Mouse (Mus musculus) stomach, embryonic 16.5 days (tissue): ENCODE measurements around the gene Etfa. TPM values are rescaled to one million over a fixed set of nuclear protein-coding genes. Genes with fewer than 3 reads are reported as not detected.

ENCODE experiments used
- ATAC-seq: fragments of 200-750 bp; cut with Nextera tagmentation; 2 replicates; pipeline ENCODE4 v1.8.0; 2017; ENCODE audit warnings: moderate number of reproducible peaks, moderate TSS enrichment; ENCODE audit not compliant: insufficient read depth, low FRiP score
- H3K27ac ChIP-seq: fragments of 300-500 bp; sonication (generic); 2 replicates; pipeline ENCODE4 v1.5.1; 2014; ENCODE audit warnings: low read length
- H3K27me3 ChIP-seq: fragments of 300-500 bp; sonication (generic); 2 replicates; pipeline ENCODE4 v1.6.1; 2014; ENCODE audit warnings: low read length, control low read depth, mixed read lengths; ENCODE audit not compliant: control insufficient read depth, insufficient read depth
- H3K36me3 ChIP-seq: fragments of 300-500 bp; sonication (generic); 2 replicates; pipeline ENCODE4 v1.6.1; 2014; ENCODE audit warnings: low read length; ENCODE audit not compliant: control insufficient read depth, insufficient read depth
- H3K4me1 ChIP-seq: fragments of 300-500 bp; sonication (generic); 2 replicates; pipeline ENCODE4 v1.6.1; 2014; ENCODE audit warnings: low read length, control low read depth, mixed read lengths; ENCODE audit not compliant: control insufficient read depth, insufficient read depth
- H3K4me2 ChIP-seq: fragments of 300-500 bp; sonication (generic); 2 replicates; pipeline ENCODE4 v1.6.1; 2014; ENCODE audit warnings: low read depth, low read length, mixed read lengths
- H3K4me3 ChIP-seq: fragments of 300-500 bp; sonication (generic); replicated peaks from 2 replicates; pipeline ENCODE4 v1.5.1; 2014; ENCODE audit warnings: mild to moderate bottlenecking, low read length
- H3K9ac ChIP-seq: fragments of 300-500 bp; sonication (generic); 2 replicates; pipeline ENCODE4 v1.6.1; 2014; ENCODE audit warnings: low read length
- H3K9me3 ChIP-seq: fragments of 300-500 bp; sonication (generic); replicated peaks from 2 replicates; pipeline ENCODE4 v1.6.1; 2016; ENCODE audit warnings: low read length, control low read depth; ENCODE audit not compliant: control insufficient read depth
- WGBS: fragments of 180-500 bp; shearing (Covaris S2); extraction: QIAGEN DNeasy Blood & Tissue Kit; methylation state at CpG from one replicate; pipeline ENCODE4 v1.1.7; 2014; 5-methylcytosine and 5-hydroxymethylcytosine counted together
- polyA plus RNA-seq: library from polyadenylated mRNA; unstranded; fragments of >200 nt; fragmentation: Nextera tagmentation; extraction: Ambion mirVana; gene quantifications from 2 replicates; pipeline ENCODE4 v1.2.1, GENCODE M21; 2015

Etfa gene
- 247 and 265 TPM in 2 replicates for polyA plus RNA-seq

GRCm38 (mm10) chr9:55512027-55512543 lies at the start of gene Etfa:
Gene Etfa, minus strand, starts transcription at chr9:55512243.
- Histone ChIP-seq H3K36me3 (no peaks in the 10 kb centered on the region), H3K9me3 (no peaks in the 10 kb centered on the region), H3K4me2 (peak within 1 kb of the TSS; percentile 67), H3K27me3 (peaks cover 4% of the 10 kb centered on the region; the same call in 1 of the 2 replicates), H3K27ac (peak within 1 kb of the TSS; percentile 90), H3K9ac (peak within 1 kb of the TSS; percentile 98), H3K4me3 (peak within 1 kb of the TSS; percentile 99), H3K4me1 (peaks cover 9% of the 10 kb centered on the region)
- under 1% methylated on average over 47 of the region's 47 CpGs for WGBS
- ATAC-seq: peak; percentile 99

- 84% methylated on average over 1 of the region's 1 CpGs for WGBS
- no peak for ATAC-seq
Observed at GRCm38 (mm10) chr9:55560960-55561359, 48.9 kb upstream of the Etfa start.

GRCm38 (mm10) chr9:55554986-55555385 lies 42.9 kb upstream of the Etfa start:
- no peaks in the 10 kb centered on the region for H3K27me3 ChIP-seq
- no peak overlapping the region for H3K4me2 ChIP-seq
- no peaks in the 10 kb centered on the region for H3K36me3 ChIP-seq
- no peak overlapping the region for H3K27ac ChIP-seq
- 37% methylated on average over 1 of the region's 1 CpGs for WGBS
- no peak for ATAC-seq
- H3K9ac ChIP-seq: no peak overlapping the region
- no peaks in the 10 kb centered on the region for H3K9me3 ChIP-seq
- no peaks in the 10 kb centered on the region for H3K4me1 ChIP-seq
- no peak overlapping the region for H3K4me3 ChIP-seq

More at GRCm38 (mm10) chr9:55560960-55561359, 48.9 kb upstream of the Etfa start:
- no peak overlapping the region for H3K27ac ChIP-seq
- H3K4me1 ChIP-seq: no peaks in the 10 kb centered on the region
- H3K36me3 ChIP-seq: no peaks in the 10 kb centered on the region
- H3K9ac ChIP-seq: no peak overlapping the region
- H3K4me2 ChIP-seq: no peak overlapping the region
- no peaks in the 10 kb centered on the region for H3K27me3 ChIP-seq
- H3K4me3 ChIP-seq: no peak overlapping the region
- no peaks in the 10 kb centered on the region for H3K9me3 ChIP-seq

GRCm38 (mm10) chr9:55549302-55549890 lies 37.4 kb upstream of the Etfa start:
- Histone ChIP-seq H3K27me3 (peaks cover 27% of the 10 kb centered on the region), H3K4me1 (peaks cover 28% of the 10 kb centered on the region), H3K36me3 (no peaks in the 10 kb centered on the region), H3K9ac (no peak overlapping the region), H3K9me3 (no peaks in the 10 kb centered on the region), H3K4me3 (peak overlapping the region; percentile 18), H3K4me2 (peak overlapping the region; percentile 45), H3K27ac (no peak overlapping the region)
- ATAC-seq: no peak
- 16% methylated on average over 16 of the region's 16 CpGs for WGBS

- Histone ChIP-seq H3K4me3 (no peak overlapping the region), H3K36me3 (no peaks in the 10 kb centered on the region), H3K9me3 (no peaks in the 10 kb centered on the region), H3K27me3 (peaks cover 27% of the 10 kb centered on the region), H3K4me2 (no peak overlapping the region; the same call in 1 of the 2 replicates), H3K9ac (no peak overlapping the region), H3K27ac (no peak overlapping the region), H3K4me1 (peaks cover 32% of the 10 kb centered on the region)
- no peak for ATAC-seq
- WGBS: 36% methylated on average over 3 of the region's 3 CpGs
Observed at GRCm38 (mm10) chr9:55548871-55549270, 36.8 kb upstream of the Etfa start.

GRCm38 (mm10) chr9:55546176-55547010 lies 34.4 kb upstream of the Etfa start:
- peak; percentile 71; the same call in 1 of the 2 replicates for ATAC-seq
- Histone ChIP-seq H3K4me3 (peak overlapping the region; percentile 29), H3K9me3 (no peaks in the 10 kb centered on the region), H3K4me1 (peaks cover 43% of the 10 kb centered on the region), H3K9ac (peak overlapping the region; percentile 36), H3K27ac (no peak overlapping the region), H3K27me3 (peaks cover 27% of the 10 kb centered on the region), H3K36me3 (no peaks in the 10 kb centered on the region), H3K4me2 (peak overlapping the region; percentile 77)
- 18% methylated on average over 63 of the region's 63 CpGs for WGBS

GRCm38 (mm10) chr9:55545556-55546175 lies 33.6 kb upstream of the Etfa start:
- 24% methylated on average over 41 of the region's 41 CpGs for WGBS
- H3K4me1 ChIP-seq: peaks cover 43% of the 10 kb centered on the region
- peak overlapping the region; percentile 26; the same call in 1 of the 2 replicates for H3K9ac ChIP-seq
- no peaks in the 10 kb centered on the region for H3K9me3 ChIP-seq
- H3K27ac ChIP-seq: no peak overlapping the region
- H3K27me3 ChIP-seq: peaks cover 33% of the 10 kb centered on the region
- no peak for ATAC-seq
- H3K4me2 ChIP-seq: peak overlapping the region; percentile 77
- H3K4me3 ChIP-seq: peak overlapping the region; percentile 55
- no peaks in the 10 kb centered on the region for H3K36me3 ChIP-seq

GRCm38 (mm10) chr9:55544861-55545555 lies 33.0 kb upstream of the Etfa start:
- Histone ChIP-seq H3K27me3 (peaks cover 36% of the 10 kb centered on the region), H3K4me2 (peak overlapping the region; percentile 77), H3K4me3 (peak overlapping the region; percentile 55), H3K36me3 (no peaks in the 10 kb centered on the region), H3K9me3 (no peaks in the 10 kb centered on the region), H3K9ac (peak overlapping the region; percentile 26), H3K27ac (no peak overlapping the region), H3K4me1 (peaks cover 43% of the 10 kb centered on the region)
- ATAC-seq: no peak
- 23% methylated on average over 30 of the region's 30 CpGs for WGBS
